Mouse (Mus musculus) embryonic fibroblast, embryonic 13.5 days (primary cell): Measurements from ENCODE around the gene 6430531B16Rik.

ENCODE experiments used
- CTCF ChIP-seq: IDR thresholded peaks from 2 replicates; pipeline ENCODE4 v1.5.1; 2011; ENCODE audit warnings: mild to moderate bottlenecking, control low read depth, low read length, moderate library complexity, borderline replicate concordance; ENCODE audit not compliant: insufficient read depth
- POLR2A ChIP-seq: IDR thresholded peaks from 2 replicates; pipeline ENCODE4 v1.6.1; 2011; ENCODE audit warnings: low read depth, mild to moderate bottlenecking, control low read depth, low read length, moderate library complexity

GRCm38 (mm10) chr7:139972923-139973331 lies 5.6 kb downstream of the 6430531B16Rik start:
- no peak for TF ChIP-seq CTCF
- no peak for TF ChIP-seq POLR2A
